Mouse (Mus musculus): ENCODE measurements around the gene Npdc1.

DNA sequence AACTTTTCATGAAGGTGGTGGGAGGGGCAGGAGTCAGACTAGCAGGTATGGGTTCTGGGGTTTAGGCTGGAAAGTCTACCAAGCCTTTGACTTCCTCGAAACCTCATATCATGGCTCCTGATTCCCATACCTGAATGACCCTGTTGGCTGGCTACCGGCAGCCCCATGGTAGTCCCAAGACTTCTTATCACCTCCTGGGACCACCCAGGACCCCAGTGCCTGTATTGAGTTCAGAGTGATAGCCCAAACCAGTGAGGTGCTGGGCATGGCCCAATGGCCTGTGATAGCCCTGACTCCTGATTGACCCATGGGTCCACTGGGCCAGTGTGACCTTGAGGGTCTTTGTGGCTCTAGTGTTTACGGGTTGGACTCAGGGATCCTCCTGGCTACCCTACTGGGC, 48.5 kb upstream of the Npdc1 start:
- TF ChIP-seq CTCF (IDR thresholded peaks at IDR 0.05; ENCODE audit: low read depth), result no peak
- no peak for TF ChIP-seq EP300 (IDR thresholded peaks at IDR 0.05; ENCODE audit: low read depth)

Data from heart, postnatal 0 days (tissue).